Mouse (Mus musculus) granulocyte monocyte progenitor cell, adult 5-6 weeks (primary cell): Measurements from ENCODE around the gene Selenov. TPM values are rescaled to one million over a fixed set of nuclear protein-coding genes. Genes with fewer than 3 reads are reported as not detected.
"Not testable (repeated sequence)": the region's sequence is repeated elsewhere in the genome, so short reads cannot be mapped to it uniquely, and the experiment has no call there.

Experiments used
- ATAC-seq: replicated peaks from 2 replicates; pipeline ENCODE4 v1.8.0; 2016; ENCODE audit warnings: mild to moderate bottlenecking, moderate TSS enrichment, inconsistent platforms; ENCODE audit not compliant: poor library complexity, severe bottlenecking
- total RNA-seq, 2 experiments: library from RNA; stranded (forward) in 1 of 2; stranded (reverse) in 1 of 2; fragments of 200-712, 200-1000 nt in 1 of 2; fragments of >200 nt in 1 of 2; fragmentation: Nextera tagmentation in 1 of 2; gene quantifications; 2 replicates each; pipeline ENCODE4 v1.2.3; 2014 to 2017

The Selenov gene
- total RNA-seq, 2 experiments from 2014 or later: not detected

GRCm38 (mm10) chr7:28298837-28299625 lies 8.0 kb upstream of the Selenov start:
- ATAC-seq: peak; percentile 55

GRCm38 (mm10) chr7:28294481-28294880 lies 3.5 kb upstream of the Selenov start:
- peak; percentile 58 for ATAC-seq

- no peak for ATAC-seq
Observed at GRCm38 (mm10) chr7:28290165-28290564, 821 bp downstream of the Selenov start.

- ATAC-seq: no peak
Observed at GRCm38 (mm10) chr7:28280630-28281029, 10.4 kb downstream of the Selenov start.

GRCm38 (mm10) chr7:28278279-28278652 lies 12.7 kb downstream of the Selenov start:
- ATAC-seq: no peak

- ATAC-seq: peak; percentile 95
Observed at GRCm38 (mm10) chr7:28277615-28278278, 13.2 kb downstream of the Selenov start, which contains the start of gene Eid2b. Gene Eid2b (plus strand): TSS chr7:28277739.

GRCm38 (mm10) chr7:28277237-28277614 lies 13.8 kb downstream of the Selenov start:
- no peak for ATAC-seq

GRCm38 (mm10) chr7:28271761-28272160 lies 19.2 kb downstream of the Selenov start:
- ATAC-seq: no peak

GRCm38 (mm10) chr7:28269355-28269754 lies 21.6 kb downstream of the Selenov start:
- no peak for ATAC-seq

- no peak for ATAC-seq
Observed at GRCm38 (mm10) chr7:28268576-28268975, 22.4 kb downstream of the Selenov start.

- peak; percentile 39 for ATAC-seq
Observed at GRCm38 (mm10) chr7:28268042-28268531, 22.9 kb downstream of the Selenov start.

GRCm38 (mm10) chr7:28267129-28268041 lies 23.6 kb downstream of the Selenov start, which contains the start of gene Eid2:
Gene Eid2 (plus strand): TSS chr7:28267881.
- ATAC-seq: peak; percentile 63

GRCm38 (mm10) chr7:28265391-28265790 lies 25.6 kb downstream of the Selenov start:
- ATAC-seq: no peak

GRCm38 (mm10) chr7:28263786-28264185 lies 27.2 kb downstream of the Selenov start:
- ATAC-seq: peak; percentile 79

- no peak for ATAC-seq
Observed at GRCm38 (mm10) chr7:28262861-28263260, 28.1 kb downstream of the Selenov start.

- ATAC-seq: no peak
Observed at GRCm38 (mm10) chr7:28255476-28255875, 35.5 kb downstream of the Selenov start.

- no peak for ATAC-seq
Observed at GRCm38 (mm10) chr7:28254591-28254990, 36.4 kb downstream of the Selenov start.

GRCm38 (mm10) chr7:28251976-28252375 lies 39.0 kb downstream of the Selenov start:
- ATAC-seq: no peak

GRCm38 (mm10) chr7:28248957-28249356 lies 42.0 kb downstream of the Selenov start:
- ATAC-seq: no peak

- ATAC-seq: not testable (repeated sequence)
Observed at GRCm38 (mm10) chr7:28243943-28244342, 47.0 kb downstream of the Selenov start.
